In genomic region chr12:110161306-110161705, GRCm38 (mm10) we compare ENCODE assay signal across 17 mouse cellular contexts.
"Had no signal": no experiment of that assay in that cellular context is flagged by ENCODE, and none has a peak within 500 bp of the region (broad histone marks: within the 10 kb centered on the region; RNA-seq: fewer than 3 reads in every experiment).

No protein-coding gene starts in this region.

- H3K9me3 ChIP-seq: neural tube, embryonic 12.5 days; neural tube, embryonic 13.5 days; neural tube, embryonic 15.5 days; stomach, embryonic 15.5 days had no signal

- H3K27me3 ChIP-seq: neural tube, embryonic 12.5 days; neural tube, embryonic 13.5 days; neural tube, embryonic 15.5 days; stomach, embryonic 15.5 days had no signal

- H3K9ac ChIP-seq: neural tube, embryonic 12.5 days; neural tube, embryonic 13.5 days; neural tube, embryonic 15.5 days; stomach, embryonic 15.5 days had no signal

- H3K27ac ChIP-seq: neural tube, embryonic 12.5 days; neural tube, embryonic 13.5 days; neural tube, embryonic 15.5 days; stomach, embryonic 15.5 days; stomach, postnatal 0 days had no signal

- H3K4me2 ChIP-seq: neural tube, embryonic 12.5 days; neural tube, embryonic 13.5 days; neural tube, embryonic 15.5 days; stomach, embryonic 15.5 days had no signal

- H3K4me3 ChIP-seq: neural tube, embryonic 12.5 days; neural tube, embryonic 13.5 days; neural tube, embryonic 15.5 days; stomach, embryonic 15.5 days had no signal

- H3K4me1 ChIP-seq: neural tube, embryonic 12.5 days; stomach, embryonic 15.5 days had no signal

- H3K36me3 ChIP-seq: neural tube, embryonic 12.5 days; neural tube, embryonic 13.5 days; neural tube, embryonic 15.5 days; stomach, embryonic 15.5 days had no signal

- DNase-seq: retina, postnatal 1 day; right cerebral cortex, adult 18-20 months; right cerebral cortex, postnatal 14 days; right cerebral cortex, postnatal 25 days; right cerebral cortex, postnatal 4 days; spleen, adult 18-20 months; thymus, adult 18-20 months; thymus, adult 2 months; thymus, postnatal 14 days; thymus, postnatal 25 days; thymus, postnatal 36 days; thymus, postnatal 4 days had no signal
